Mouse (Mus musculus) intestine, postnatal 0 days (tissue): ENCODE measurements around the gene Nop16. TPM values are rescaled to one million over a fixed set of nuclear protein-coding genes. Genes with fewer than 3 reads are reported as not detected.
A peak's percentile ranks its signal among the peaks of the same experiment; 100 is the strongest.

Experiments used
- ATAC-seq: fragments of 200-750 bp; cut with Nextera tagmentation; 2 replicates; pipeline ENCODE4 v1.8.0; 2017; ENCODE audit warnings: mild to moderate bottlenecking, moderate TSS enrichment, moderate library complexity
- H3K27ac ChIP-seq: fragments of 300-500 bp; sonication (generic); 2 replicates; pipeline ENCODE4 v1.5.1; 2014; ENCODE audit warnings: mild to moderate bottlenecking, low read depth, low read length, moderate library complexity
- H3K27me3 ChIP-seq: fragments of 300-500 bp; sonication (generic); replicated peaks from 2 replicates; pipeline ENCODE4 v1.6.1; 2014; ENCODE audit warnings: low read length, mixed read lengths; ENCODE audit not compliant: control insufficient read depth, insufficient read depth
- H3K36me3 ChIP-seq: fragments of 300-500 bp; sonication (generic); 2 replicates; pipeline ENCODE4 v1.6.1; 2014; ENCODE audit warnings: mild to moderate bottlenecking, moderate library complexity; ENCODE audit not compliant: control insufficient read depth, insufficient read depth
- H3K4me1 ChIP-seq: fragments of 300-500 bp; sonication (generic); replicated peaks from 2 replicates; pipeline ENCODE4 v1.6.1; 2014; ENCODE audit warnings: antibody characterized with exemption, low read length, mixed read lengths; ENCODE audit not compliant: control insufficient read depth, insufficient read depth
- H3K4me2 ChIP-seq: fragments of 300-500 bp; sonication (generic); replicated peaks from 2 replicates; pipeline ENCODE4 v1.6.1; 2014; ENCODE audit warnings: low read depth, mild to moderate bottlenecking, moderate library complexity
- H3K4me3 ChIP-seq: fragments of 300-500 bp; sonication (generic); 2 replicates; pipeline ENCODE4 v1.5.1; 2014; ENCODE audit warnings: low read depth, low read length
- H3K9ac ChIP-seq: fragments of 300-500 bp; sonication (generic); 2 replicates; pipeline ENCODE4 v1.6.1; 2014; ENCODE audit warnings: mild to moderate bottlenecking, low read depth, low read length
- H3K9me3 ChIP-seq: fragments of 300-500 bp; sonication (generic); 2 replicates; pipeline ENCODE4 v1.6.1; 2016; ENCODE audit warnings: mixed run types; ENCODE audit not compliant: control insufficient read depth
- CTCF ChIP-seq: sonication (generic); IDR thresholded peaks from 2 replicates; pipeline ENCODE4 v1.5.1; 2016; ENCODE audit warnings: low read depth, mild to moderate bottlenecking, control low read depth, antibody characterized with exemption, moderate library complexity
- WGBS: fragments of 180-500 bp; shearing (Covaris S2); extraction: QIAGEN DNeasy Blood & Tissue Kit; methylation state at CpG from one replicate; pipeline ENCODE4 v1.1.7; 2014; 5-methylcytosine and 5-hydroxymethylcytosine counted together
- polyA plus RNA-seq: library from polyadenylated mRNA; unstranded; fragments of >200 nt; fragmentation: Nextera tagmentation; extraction: Ambion mirVana; gene quantifications from 2 replicates; pipeline ENCODE4 v1.2.1, GENCODE M21; 2015

The Nop16 gene
- polyA plus RNA-seq, 1 experiment from 2014 or later: 25.7 TPM

GRCm38 (mm10) chr13:54591776-54592356 lies 2.0 kb upstream of the Nop16 start:
- Histone ChIP-seq H3K9ac (no peak overlapping the region), H3K27ac (no peak overlapping the region), H3K27me3 (no peaks in the 10 kb centered on the region), H3K36me3 (peaks cover 17% of the 10 kb centered on the region; the same call in 1 of the 2 replicates), H3K4me1 (peaks cover 3% of the 10 kb centered on the region; the same call in 1 of the 2 replicates), H3K4me2 (peak overlapping the region; percentile 90; the same call in 1 of the 2 replicates), H3K9me3 (no peaks in the 10 kb centered on the region), H3K4me3 (no peak overlapping the region)
- WGBS: 90% methylated on average over 8 of the region's 8 CpGs
- no peak for ATAC-seq
- no peak for TF ChIP-seq CTCF

DNA sequence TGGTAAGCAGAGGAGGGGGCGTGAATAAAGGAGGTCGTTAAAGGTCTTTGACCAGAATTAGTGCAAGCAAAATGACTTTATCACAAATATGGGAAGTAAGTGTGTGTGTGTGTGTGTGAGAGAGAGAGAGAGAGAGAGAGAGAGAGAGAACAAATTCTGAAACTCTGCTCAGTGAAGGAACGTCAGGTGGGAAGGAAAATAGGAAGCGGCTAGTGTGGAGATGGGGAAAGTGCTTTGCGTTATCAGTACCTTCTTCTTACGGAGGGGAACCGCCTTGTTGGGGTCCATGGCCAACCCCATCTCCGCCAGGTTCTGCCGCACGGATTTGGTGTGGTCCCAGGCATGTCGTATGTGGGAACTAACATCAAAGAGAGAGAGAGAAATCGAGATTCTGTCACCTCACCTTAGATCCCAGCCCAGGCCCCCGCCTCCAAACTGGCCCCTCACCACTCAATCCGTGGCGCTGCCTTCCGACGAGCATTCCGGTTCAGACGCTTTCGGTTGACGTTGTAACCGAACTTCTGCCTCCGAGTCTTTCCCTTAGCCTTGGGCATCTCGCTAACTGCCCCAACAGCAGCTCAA lies 385 bp downstream of the Nop16 start:
- peak overlapping the region; percentile 73 for H3K4me3 ChIP-seq
- peak overlapping the region; percentile 90 for H3K4me2 ChIP-seq
- no peak for TF ChIP-seq CTCF
- peaks cover 29% of the 10 kb centered on the region for H3K36me3 ChIP-seq
- ATAC-seq: peak; percentile 12; the same call in 1 of the 2 replicates
- WGBS: under 1% methylated on average over 24 of the region's 24 CpGs
- peak overlapping the region; percentile 67 for H3K9ac ChIP-seq
- no peaks in the 10 kb centered on the region for H3K9me3 ChIP-seq
- no peak overlapping the region for H3K27ac ChIP-seq
- H3K4me1 ChIP-seq: peaks cover 3% of the 10 kb centered on the region; the same call in 1 of the 2 replicates
- H3K27me3 ChIP-seq: no peaks in the 10 kb centered on the region

- ATAC-seq: no peak
- Histone ChIP-seq H3K4me1 (no peaks in the 10 kb centered on the region; the same call in 1 of the 2 replicates), H3K4me2 (no peak overlapping the region), H3K4me3 (no peak overlapping the region), H3K27ac (no peak overlapping the region), H3K9ac (no peak overlapping the region), H3K27me3 (no peaks in the 10 kb centered on the region), H3K9me3 (no peaks in the 10 kb centered on the region), H3K36me3 (peaks cover 24% of the 10 kb centered on the region)
- no peak for TF ChIP-seq CTCF
- 87% methylated on average over 11 of the region's 11 CpGs for WGBS
Observed at GRCm38 (mm10) chr13:54585831-54586230, 4.1 kb downstream of the Nop16 start.

DNA sequence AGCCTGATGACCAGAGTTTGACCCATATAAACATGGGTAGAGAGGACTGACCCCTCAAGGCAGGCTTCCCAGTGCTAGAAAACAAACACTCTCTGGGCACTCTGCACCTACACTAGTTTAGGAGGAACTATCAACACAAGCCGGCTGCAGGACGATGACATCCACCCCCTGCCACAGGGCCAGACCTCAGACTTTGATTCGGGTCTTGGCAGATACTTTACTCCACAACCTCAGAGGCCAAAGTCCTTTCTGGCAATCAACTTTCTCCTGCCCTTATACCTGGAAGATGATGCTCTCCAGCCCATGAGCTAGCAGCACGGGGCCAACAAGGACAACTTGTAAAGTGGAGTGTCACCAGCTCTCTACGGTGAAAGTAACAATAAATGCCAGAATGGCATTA lies 7.0 kb downstream of the Nop16 start:
- Histone ChIP-seq H3K27me3 (no peaks in the 10 kb centered on the region), H3K9me3 (no peaks in the 10 kb centered on the region), H3K4me1 (no peaks in the 10 kb centered on the region; the same call in 1 of the 2 replicates), H3K9ac (no peak overlapping the region), H3K4me3 (no peak overlapping the region), H3K36me3 (peaks cover 29% of the 10 kb centered on the region), H3K4me2 (no peak overlapping the region), H3K27ac (peak overlapping the region; percentile 50)
- peak; percentile 65 for ATAC-seq
- WGBS: 39% methylated on average over 5 of the region's 5 CpGs
- TF ChIP-seq CTCF: no peak

DNA sequence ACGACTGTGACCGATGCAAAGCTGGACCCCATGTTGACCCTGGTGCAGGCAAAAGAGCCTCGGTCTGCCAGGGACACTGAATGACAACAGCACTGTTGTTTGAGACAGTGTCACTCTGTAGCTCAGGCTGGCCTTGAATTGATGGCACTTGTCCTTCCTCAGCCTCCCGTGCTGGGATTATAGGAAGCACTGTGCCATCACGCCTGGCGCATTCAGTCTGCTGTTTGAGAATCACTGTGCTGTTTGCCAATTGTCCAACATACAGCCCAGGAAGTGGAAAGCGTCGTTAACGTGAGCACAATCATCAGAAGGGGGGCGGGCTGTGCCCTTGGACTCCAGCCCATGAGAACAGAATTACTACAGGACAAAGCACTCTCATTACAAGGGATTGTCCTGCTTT lies 7.8 kb downstream of the Nop16 start:
- no peak overlapping the region for H3K4me3 ChIP-seq
- no peak for ATAC-seq
- TF ChIP-seq CTCF: no peak
- peaks cover 34% of the 10 kb centered on the region for H3K36me3 ChIP-seq
- H3K27me3 ChIP-seq: no peaks in the 10 kb centered on the region
- H3K9ac ChIP-seq: no peak overlapping the region
- H3K27ac ChIP-seq: peak overlapping the region; percentile 50; the same call in 1 of the 2 replicates
- H3K4me2 ChIP-seq: no peak overlapping the region
- no peaks in the 10 kb centered on the region for H3K9me3 ChIP-seq
- 57% methylated on average over 10 of the region's 10 CpGs for WGBS
- no peaks in the 10 kb centered on the region; the same call in 1 of the 2 replicates for H3K4me1 ChIP-seq

DNA sequence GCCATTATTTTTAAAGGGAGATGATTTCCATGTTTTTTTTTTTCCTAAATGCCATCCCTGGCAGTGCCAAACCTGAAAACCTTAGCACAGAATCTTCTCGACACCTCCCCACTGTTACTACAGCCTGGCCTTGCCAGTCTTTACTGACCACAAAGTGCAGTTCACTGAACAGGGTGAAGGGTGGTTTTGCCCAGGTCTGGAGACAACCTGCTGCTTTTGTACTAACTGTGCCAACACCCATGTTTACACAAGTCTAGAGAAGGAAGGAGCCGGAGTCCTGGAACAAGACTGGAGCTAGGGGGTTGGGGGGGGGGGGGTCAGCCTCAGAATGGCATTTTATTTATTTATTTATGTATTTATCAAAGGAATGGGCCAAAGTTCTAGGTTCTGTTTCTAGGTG lies 8.5 kb downstream of the Nop16 start:
- Histone ChIP-seq H3K4me2 (no peak overlapping the region), H3K36me3 (peaks cover 38% of the 10 kb centered on the region), H3K4me3 (no peak overlapping the region), H3K27ac (no peak overlapping the region), H3K4me1 (no peaks in the 10 kb centered on the region; the same call in 1 of the 2 replicates), H3K9ac (no peak overlapping the region), H3K9me3 (no peaks in the 10 kb centered on the region), H3K27me3 (no peaks in the 10 kb centered on the region)
- no peak for ATAC-seq
- no peak for TF ChIP-seq CTCF
- 48% methylated on average over 2 of the region's 2 CpGs for WGBS
